Mouse (Mus musculus) bone marrow, adult 2 months (tissue): ENCODE data around the gene Kpna3. TPM values are rescaled to one million over a fixed set of nuclear protein-coding genes. Genes with fewer than 3 reads are reported as not detected.
"Not testable (repeated sequence)": the region's sequence is repeated elsewhere in the genome, so short reads cannot be mapped to it uniquely, and the experiment has no call there.

Experiments
- H3K27ac ChIP-seq: fragments of 200-500 bp; 2 replicates; pipeline ENCODE4 v1.5.1; 2012; ENCODE audit warnings: low read depth, mild to moderate bottlenecking, control low read depth, inconsistent platforms, low read length; ENCODE audit not compliant: control insufficient read depth, poor library complexity, insufficient read depth
- H3K4me1 ChIP-seq: fragments of 200-500 bp; 2 replicates; pipeline ENCODE4 v1.6.1; 2011; ENCODE audit warnings: low read length; ENCODE audit not compliant: control insufficient read depth, insufficient read depth
- H3K4me3 ChIP-seq: fragments of 200-500 bp; replicated peaks from 2 replicates; pipeline ENCODE3; 2011; ENCODE audit warnings: mild to moderate bottlenecking, low read depth, low read length, control low read depth; ENCODE audit not compliant: control insufficient read depth
- CTCF ChIP-seq: fragments of 200-500 bp; IDR thresholded peaks from 2 replicates; pipeline ENCODE4 v1.5.1; 2011; ENCODE audit warnings: low read length, control low read depth; ENCODE audit not compliant: control insufficient read depth, insufficient read depth
- POLR2A ChIP-seq: fragments of 200-500 bp; IDR thresholded peaks from 2 replicates; pipeline ENCODE4 v1.6.1; 2011; ENCODE audit warnings: low read depth, mild to moderate bottlenecking, control low read depth, low read length, borderline replicate concordance; ENCODE audit not compliant: control insufficient read depth
- WGBS: fragments of 180-500 bp; shearing (Covaris S2); methylation state at CpG from one replicate; pipeline ENCODE4 v1.1.7; 2018; 5-methylcytosine and 5-hydroxymethylcytosine counted together
- polyA plus RNA-seq: library from polyadenylated mRNA; stranded (reverse); fragments of >200 nt; gene quantifications from 2 replicates; pipeline ENCODE4 v1.2.4, GENCODE M21; 2011; ENCODE audit warnings: low replicate concordance; ENCODE audit not compliant: missing spikeins, insufficient read depth, insufficient read length

Kpna3 gene
- polyA plus RNA-seq, 1 experiment: 16.7 TPM

GRCm38 (mm10) chr14:61438171-61438945 is 1.3 kb downstream of the Kpna3 start:
- Histone ChIP-seq H3K4me3 (peak overlapping the region; percentile 37), H3K27ac (no peak overlapping the region), H3K4me1 (no peaks in the 10 kb centered on the region; the same call in 1 of the 2 replicates)
- no peak for TF ChIP-seq CTCF
- no peak for TF ChIP-seq POLR2A
- WGBS: 9% methylated on average over 3 of the region's 3 CpGs

DNA sequence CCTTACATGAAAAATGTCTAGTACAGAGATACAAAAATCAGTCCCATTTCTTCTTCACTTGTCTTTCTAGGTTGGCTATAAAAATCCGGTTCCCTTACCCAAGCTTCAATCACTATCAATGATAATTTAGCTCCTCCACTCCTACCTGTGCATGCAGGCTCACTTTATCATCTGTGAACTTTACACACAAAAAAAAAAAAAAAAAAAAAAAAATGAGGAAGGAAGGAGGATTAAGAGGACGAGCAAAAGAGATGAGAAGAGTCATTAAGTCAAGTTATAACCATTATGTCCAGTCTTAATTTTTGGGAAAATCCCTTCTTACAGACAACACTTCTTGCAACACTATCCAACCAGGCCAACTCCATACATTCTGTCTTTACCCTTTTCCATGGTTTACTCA is 2.8 kb downstream of the Kpna3 start:
- Histone ChIP-seq H3K4me1 (no peaks in the 10 kb centered on the region; the same call in 1 of the 2 replicates), H3K27ac (no peak overlapping the region), H3K4me3 (no peak overlapping the region)
- TF ChIP-seq CTCF (no peak), POLR2A (no peak)
- WGBS: 44% methylated on average over 2 of the region's 2 CpGs

GRCm38 (mm10) chr14:61428126-61428787 is 11.4 kb downstream of the Kpna3 start:
- Histone ChIP-seq H3K4me3 (no peak overlapping the region), H3K4me1 (no peaks in the 10 kb centered on the region; the same call in 1 of the 2 replicates), H3K27ac (no peak overlapping the region)
- WGBS: 31% methylated on average over 3 of the region's 3 CpGs
- no peak for TF ChIP-seq POLR2A
- TF ChIP-seq CTCF: no peak

DNA sequence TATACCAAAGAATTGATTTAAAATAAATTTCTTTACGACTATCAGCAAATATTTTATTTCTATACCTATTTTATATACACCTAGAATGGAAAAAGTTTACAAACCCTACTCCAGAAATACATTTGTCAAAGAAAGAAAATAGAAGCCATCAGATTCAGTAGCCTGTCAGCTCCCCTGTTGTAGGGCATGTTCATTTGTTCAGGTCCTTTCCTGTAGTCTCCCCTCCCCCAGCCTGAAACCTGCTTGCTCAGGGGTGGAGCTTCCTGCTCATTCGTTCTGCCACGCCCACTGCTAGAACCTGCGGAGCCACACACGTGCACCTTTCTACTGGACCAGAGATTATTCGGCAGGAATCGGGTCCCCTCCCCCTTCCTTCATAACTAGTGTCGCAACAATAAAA is 12.6 kb downstream of the Kpna3 start:
- not testable (repeated sequence) for H3K4me3 ChIP-seq, H3K27ac ChIP-seq, H3K4me1 ChIP-seq
- WGBS: 23% methylated on average over 8 of the region's 8 CpGs

- WGBS: 59% methylated on average over 2 of the region's 2 CpGs
- H3K4me3 ChIP-seq: no peak overlapping the region
- no peak for TF ChIP-seq POLR2A
- no peak for TF ChIP-seq CTCF
- no peak overlapping the region for H3K27ac ChIP-seq
- no peaks in the 10 kb centered on the region; the same call in 1 of the 2 replicates for H3K4me1 ChIP-seq
These were observed 14.5 kb downstream of the Kpna3 start for GRCm38 (mm10) chr14:61425080-61425665.

DNA sequence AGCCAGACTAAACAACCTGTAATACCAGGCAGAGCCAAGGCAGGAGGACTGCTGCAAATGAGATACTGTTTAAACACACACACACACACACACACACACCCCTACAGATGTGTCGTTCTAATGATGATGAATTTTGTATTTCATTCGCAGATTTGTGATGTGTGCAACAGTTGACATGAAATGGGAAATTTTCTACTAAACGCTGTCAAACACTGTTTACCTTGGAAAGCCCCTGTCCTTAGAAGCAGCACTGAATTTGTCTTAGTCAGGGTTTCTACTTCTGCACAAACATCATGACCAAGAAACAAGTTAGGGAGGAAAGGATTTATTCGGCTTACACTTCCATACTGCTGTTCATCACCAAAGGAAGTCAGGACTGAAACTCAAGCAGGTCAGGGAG is 24.0 kb downstream of the Kpna3 start:
- H3K27ac ChIP-seq: no peak overlapping the region
- no peak overlapping the region for H3K4me3 ChIP-seq
- H3K4me1 ChIP-seq: no peaks in the 10 kb centered on the region; the same call in 1 of the 2 replicates
- TF ChIP-seq CTCF: no peak
- no peak for TF ChIP-seq POLR2A
- WGBS: 74% methylated on average over 4 of the region's 4 CpGs

DNA sequence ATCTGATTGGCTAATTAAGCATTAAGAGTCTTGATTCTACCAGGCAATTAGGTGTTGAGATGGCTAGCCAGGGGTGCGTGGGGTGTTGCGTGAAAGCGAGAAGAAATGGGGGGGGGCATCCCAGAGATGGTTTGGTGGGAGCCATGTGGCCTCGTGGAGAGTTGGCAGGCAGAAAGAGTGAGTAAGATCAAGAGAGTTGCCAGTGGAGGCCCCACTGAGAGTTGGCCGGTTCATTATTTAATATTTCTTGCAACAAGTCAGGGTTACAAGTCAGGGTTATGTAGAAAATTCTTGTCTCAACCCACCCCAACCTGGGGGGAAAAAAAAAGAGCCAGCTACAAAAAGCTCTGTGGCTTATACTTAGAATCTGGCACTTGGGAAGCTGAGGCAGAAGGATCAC is 24.4 kb downstream of the Kpna3 start:
- no peak for TF ChIP-seq POLR2A
- Histone ChIP-seq H3K27ac (no peak overlapping the region), H3K4me3 (no peak overlapping the region), H3K4me1 (no peaks in the 10 kb centered on the region; the same call in 1 of the 2 replicates)
- WGBS: 87% methylated on average over 5 of the region's 5 CpGs

- Histone ChIP-seq H3K27ac (no peak overlapping the region), H3K4me1 (no peaks in the 10 kb centered on the region; the same call in 1 of the 2 replicates), H3K4me3 (no peak overlapping the region)
- WGBS: 58% methylated on average over 1 of the region's 1 CpGs
- TF ChIP-seq CTCF (no peak), POLR2A (no peak)
These were observed 24.9 kb downstream of the Kpna3 start for GRCm38 (mm10) chr14:61414808-61415207.
